Mouse (Mus musculus) lung, embryonic 14.5 days (tissue): ENCODE data around the gene Naa10. TPM values are rescaled to one million over a fixed set of nuclear protein-coding genes. Genes with fewer than 3 reads are reported as not detected.

Source experiments
- ATAC-seq: fragments of 200-750 bp; cut with Nextera tagmentation; 2 replicates; pipeline ENCODE4 v1.8.0; 2017; ENCODE audit warnings: mild to moderate bottlenecking, moderate TSS enrichment, moderate library complexity; ENCODE audit not compliant: insufficient read depth
- DNase-seq: peaks from one replicate; pipeline ENCODE4 v3.0.0-alpha.2; 2015
- H3K27ac ChIP-seq: fragments of 300-500 bp; sonication (generic); 2 replicates; pipeline ENCODE4 v1.5.1; 2014; ENCODE audit warnings: low read depth, mild to moderate bottlenecking, moderate library complexity
- H3K27me3 ChIP-seq: fragments of 300-500 bp; sonication (generic); 2 replicates; pipeline ENCODE4 v1.6.1; 2014; ENCODE audit warnings: low read length, control low read depth; ENCODE audit not compliant: insufficient read depth
- H3K36me3 ChIP-seq: fragments of 300-500 bp; sonication (generic); 2 replicates; pipeline ENCODE4 v1.6.1; 2014; ENCODE audit warnings: control low read depth; ENCODE audit not compliant: insufficient read depth
- H3K4me1 ChIP-seq: fragments of 300-500 bp; sonication (generic); 2 replicates; pipeline ENCODE4 v1.6.1; 2014; ENCODE audit warnings: antibody characterized with exemption, control low read depth; ENCODE audit not compliant: insufficient read depth
- H3K4me2 ChIP-seq: fragments of 300-500 bp; sonication (generic); 2 replicates; pipeline ENCODE4 v1.6.1; 2014; ENCODE audit warnings: mild to moderate bottlenecking
- H3K4me3 ChIP-seq: fragments of 300-500 bp; sonication (generic); 2 replicates; pipeline ENCODE4 v1.5.1; 2014; ENCODE audit warnings: low read depth, low read length
- H3K9ac ChIP-seq: fragments of 300-500 bp; sonication (generic); 2 replicates; pipeline ENCODE4 v1.6.1; 2014
- H3K9me3 ChIP-seq: fragments of 300-500 bp; sonication (generic); 2 replicates; pipeline ENCODE4 v1.6.1; 2016; ENCODE audit warnings: low read depth, low read length, control low read depth
- CTCF ChIP-seq: IDR thresholded peaks from 2 replicates; pipeline ENCODE4 v1.5.1; 2016; ENCODE audit warnings: antibody characterized with exemption, low read depth
- WGBS: fragments of 180-500 bp; shearing (Covaris S2); extraction: QIAGEN DNeasy Blood & Tissue Kit; methylation state at CpG from one replicate; pipeline ENCODE4 v1.1.7; 2014; 5-methylcytosine and 5-hydroxymethylcytosine counted together
- polyA plus RNA-seq: library from polyadenylated mRNA; unstranded; fragments of >200 nt; fragmentation: Nextera tagmentation; extraction: Ambion mirVana; gene quantifications from 2 replicates; pipeline ENCODE4 v1.2.1, GENCODE M21; 2014

The Naa10 gene
- polyA plus RNA-seq, 1 experiment from 2014 or later = 146 TPM

DNA sequence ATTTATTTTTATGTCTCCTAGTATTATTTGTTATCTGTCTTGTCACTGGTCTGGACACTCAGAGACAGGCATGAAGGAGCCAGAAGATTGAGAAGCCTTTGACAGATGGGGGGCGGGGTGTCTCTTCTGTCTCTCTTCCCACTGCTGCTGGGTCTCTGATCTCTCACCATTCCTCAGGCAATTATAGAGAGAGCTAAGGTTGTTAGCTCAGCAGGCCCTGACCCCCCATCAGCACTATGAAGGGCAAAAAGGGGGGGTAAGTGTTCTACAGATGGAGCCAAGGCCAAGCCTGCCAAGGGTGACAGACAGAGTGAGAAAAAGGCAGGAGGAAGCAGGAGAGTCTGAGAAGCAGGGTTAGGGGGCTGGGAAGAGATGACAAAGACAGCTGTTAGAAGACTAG lies 49.8 kb downstream of the Naa10 start:
- DNase-seq = no peak
- H3K9me3 ChIP-seq = no peaks in the 10 kb centered on the region
- no peak overlapping the region for H3K4me3 ChIP-seq
- H3K27me3 ChIP-seq = no peaks in the 10 kb centered on the region
- H3K36me3 ChIP-seq = no peaks in the 10 kb centered on the region
- WGBS = 67% methylated on average over 1 of the region's 1 CpGs
- no peak overlapping the region for H3K4me2 ChIP-seq
- H3K27ac ChIP-seq = no peak overlapping the region
- no peak overlapping the region for H3K9ac ChIP-seq
- no peak for ATAC-seq
- no peak for TF ChIP-seq CTCF
- H3K4me1 ChIP-seq = no peaks in the 10 kb centered on the region

- Histone ChIP-seq H3K9me3 (no peaks in the 10 kb centered on the region), H3K36me3 (no peaks in the 10 kb centered on the region), H3K27me3 (no peaks in the 10 kb centered on the region), H3K4me3 (no peak overlapping the region), H3K4me1 (no peaks in the 10 kb centered on the region), H3K4me2 (no peak overlapping the region), H3K9ac (no peak overlapping the region), H3K27ac (no peak overlapping the region)
- TF ChIP-seq CTCF = no peak
- ATAC-seq = no peak
- no peak for DNase-seq
Measured at GRCm38 (mm10) chrX:73871474-73871873, 50.3 kb downstream of the Naa10 start.

DNA sequence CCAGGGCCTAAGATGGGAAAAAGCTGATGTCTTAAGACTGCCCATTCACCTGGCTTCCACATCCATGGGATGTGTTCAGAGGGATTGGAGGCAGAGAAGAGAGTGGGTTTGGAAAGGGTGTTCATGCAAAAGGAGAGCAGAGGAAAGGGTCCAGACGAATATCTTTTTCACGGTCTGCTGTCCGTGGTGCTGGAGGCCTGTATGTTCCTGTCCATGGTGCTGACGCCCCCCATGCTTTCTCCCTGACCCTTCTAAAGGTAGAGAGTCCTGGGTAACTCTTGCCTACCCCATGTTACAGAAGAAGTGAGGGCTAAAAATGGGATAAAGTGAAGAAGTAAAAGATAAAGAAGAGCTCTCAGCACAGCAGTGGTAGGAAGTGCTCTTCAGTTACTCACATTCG lies 52.4 kb downstream of the Naa10 start:
- DNase-seq (peak; percentile 65), ATAC-seq (no peak)
- Histone ChIP-seq H3K36me3 (no peaks in the 10 kb centered on the region), H3K27ac (no peak overlapping the region), H3K4me2 (no peak overlapping the region), H3K4me3 (no peak overlapping the region), H3K27me3 (no peaks in the 10 kb centered on the region), H3K4me1 (no peaks in the 10 kb centered on the region), H3K9ac (no peak overlapping the region), H3K9me3 (no peaks in the 10 kb centered on the region)
- WGBS = 9% methylated on average over 5 of the region's 5 CpGs
- TF ChIP-seq CTCF = no peak

- H3K27me3 ChIP-seq = no peaks in the 10 kb centered on the region
- H3K36me3 ChIP-seq = no peaks in the 10 kb centered on the region
- no peak overlapping the region for H3K9ac ChIP-seq
- H3K4me3 ChIP-seq = no peak overlapping the region
- H3K4me2 ChIP-seq = no peak overlapping the region
- no peak for ATAC-seq
- no peaks in the 10 kb centered on the region for H3K9me3 ChIP-seq
- no peak overlapping the region for H3K27ac ChIP-seq
- no peak for DNase-seq
- no peaks in the 10 kb centered on the region for H3K4me1 ChIP-seq
- no peak for TF ChIP-seq CTCF
- WGBS = 52% methylated on average over 1 of the region's 1 CpGs
Measured at GRCm38 (mm10) chrX:73867852-73868251, 53.9 kb downstream of the Naa10 start.

DNA sequence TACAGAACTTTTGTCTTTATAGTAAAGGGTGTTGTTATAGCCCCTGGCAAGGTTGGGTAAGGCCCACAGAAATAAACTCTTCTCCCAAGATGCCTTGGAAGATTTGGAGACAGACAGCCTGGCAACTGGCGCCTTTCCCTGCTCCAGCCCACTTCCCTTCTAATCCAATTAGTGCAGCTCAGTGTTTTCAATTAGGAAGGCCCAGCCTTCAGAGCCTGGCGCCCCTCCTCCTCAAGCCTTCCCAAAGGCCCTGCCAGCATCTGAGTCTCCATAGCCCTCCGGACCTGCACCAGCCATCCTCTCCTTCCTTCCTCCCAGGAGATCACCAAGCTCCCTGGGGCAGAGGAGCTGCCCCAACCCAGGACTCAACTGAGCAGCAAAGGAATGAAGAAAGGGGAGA lies 54.5 kb downstream of the Naa10 start:
- ATAC-seq (no peak), DNase-seq (no peak)
- Histone ChIP-seq H3K9me3 (no peaks in the 10 kb centered on the region), H3K36me3 (no peaks in the 10 kb centered on the region), H3K4me3 (no peak overlapping the region), H3K4me2 (no peak overlapping the region), H3K4me1 (no peaks in the 10 kb centered on the region), H3K27me3 (no peaks in the 10 kb centered on the region), H3K9ac (no peak overlapping the region), H3K27ac (no peak overlapping the region)
- TF ChIP-seq CTCF = no peak
- WGBS = 14% methylated on average over 3 of the region's 3 CpGs

Other genes with a start within 250 kb of the Naa10 start
- 7.4 and 10.6 TPM in 2 replicates for gene Slc6a8, start 248.8 kb downstream of the Naa10 start, polyA plus RNA-seq
- 235 and 244 TPM in 2 replicates for gene Bcap31, start 205.8 kb downstream of the Naa10 start, polyA plus RNA-seq
- gene Abcd1, start 205.3 kb downstream of the Naa10 start, polyA plus RNA-seq = 15.5 and 15.6 TPM in 2 replicates
- 0.32 and 0.42 TPM in 2 replicates for gene Plxnb3, start 164.9 kb downstream of the Naa10 start, polyA plus RNA-seq
- 1.2 and 2.1 TPM in 2 replicates for gene Srpk3, start 147.5 kb downstream of the Naa10 start, polyA plus RNA-seq
- gene Idh3g, start 135.0 kb downstream of the Naa10 start, polyA plus RNA-seq = 210 and 219 TPM in 2 replicates
- 187 and 199 TPM in 2 replicates for gene Ssr4, start 134.9 kb downstream of the Naa10 start, polyA plus RNA-seq
- gene Pdzd4, start 97.0 kb downstream of the Naa10 start, polyA plus RNA-seq = 0.99 and 1.3 TPM in 2 replicates
- gene Avpr2, start 29.8 kb downstream of the Naa10 start, polyA plus RNA-seq = not detected in 2 replicates
- 1.5 and 2.8 TPM in 2 replicates for gene L1cam, start 25.8 kb downstream of the Naa10 start, polyA plus RNA-seq
- gene Arhgap4, start 74 bp downstream of the Naa10 start, polyA plus RNA-seq = 2.6 TPM in 2 replicates
- gene Renbp, start 8.9 kb upstream of the Naa10 start, polyA plus RNA-seq = 28.9 and 33.6 TPM in 2 replicates
- gene Hcfc1, start 44.4 kb upstream of the Naa10 start, polyA plus RNA-seq = 73.6 and 81.3 TPM in 2 replicates
- gene Irak1, start 102.0 kb upstream of the Naa10 start, polyA plus RNA-seq = 68.3 and 70.0 TPM in 2 replicates
- gene Opn1mw, start 205.5 kb upstream of the Naa10 start, polyA plus RNA-seq = not detected in 2 replicates
- gene Mecp2, start 213.4 kb upstream of the Naa10 start, polyA plus RNA-seq = 11.6 and 11.9 TPM in 2 replicates
- not detected in 2 replicates for gene Tex28, start 245.9 kb upstream of the Naa10 start, polyA plus RNA-seq